Mouse (Mus musculus) subcutaneous adipose tissue, adult 2 months (tissue): ENCODE measurements around the gene Mpst. TPM values are rescaled to one million over a fixed set of nuclear protein-coding genes. Genes with fewer than 3 reads are reported as not detected.

Source experiments
- polyA plus RNA-seq: library from polyadenylated mRNA; depleted of rRNA; stranded (reverse); fragments of >200 nt; gene quantifications from 2 replicates; pipeline ENCODE4 v1.2.3, GENCODE M21; 2012; ENCODE audit warnings: low replicate concordance; rRNA removed

Mpst gene
- polyA plus RNA-seq = 126 and 164 TPM in 2 replicates

GRCm38 (mm10) chr15:78406293-78406934 is at the start of gene Mpst:
TSS of gene Mpst (plus strand) at chr15:78406416.

GRCm38 (mm10) chr15:78395478-78395962 is 10.7 kb upstream of the Mpst start, which contains the start of gene Tex33:
TSS of gene Tex33 (minus strand) at chr15:78395912.

DNA sequence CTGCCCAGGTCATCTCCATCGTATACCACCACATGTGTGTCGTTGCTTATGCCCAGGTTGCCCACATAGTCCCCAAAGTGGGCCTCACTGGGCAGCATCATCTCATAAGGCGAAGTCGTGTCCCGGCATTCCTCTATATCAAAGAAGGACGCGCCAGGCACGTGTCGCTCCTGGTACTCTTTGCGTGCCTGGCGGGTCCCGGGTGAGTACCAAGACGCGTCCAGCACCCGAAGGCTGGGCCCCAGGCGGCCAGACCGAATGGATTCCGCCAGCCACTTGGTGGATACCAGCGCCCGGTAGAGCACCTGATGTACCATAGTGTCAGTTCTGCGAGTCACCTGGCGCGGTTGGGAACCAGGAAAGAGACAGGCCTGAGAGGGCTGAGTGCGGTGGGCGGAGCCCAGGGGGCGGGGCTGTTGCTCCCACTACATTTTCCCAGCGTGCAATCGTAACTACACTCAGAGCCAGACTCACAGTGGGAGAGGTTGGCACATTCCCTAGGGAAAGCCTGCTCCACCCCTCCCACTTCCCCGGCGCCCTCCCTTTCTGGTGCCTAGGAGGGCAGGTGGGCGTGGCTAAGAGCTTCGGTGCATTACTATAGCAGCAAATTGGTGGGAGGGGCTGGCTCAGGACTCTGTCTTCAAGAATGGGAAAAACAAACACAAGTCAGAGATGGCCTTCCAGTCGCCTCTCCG is 552 bp upstream of the Mpst start, which contains the start of gene Tst:
TSS of gene Tst (minus strand) at position 391 of the 695 bp plus-strand sequence.

GRCm38 (mm10) chr15:78428391-78429138 is 22.3 kb downstream of the Mpst start, which contains the start of gene Kctd17:
TSS of gene Kctd17 (plus strand) at chr15:78428564.

Other genes with a start within 250 kb of the Mpst start
- gene Ift27, start 232.3 kb upstream of the Mpst start, polyA plus RNA-seq = 41.5 and 65.2 TPM in 2 replicates
- 0.13 TPM in 1 of 2 replicates, not detected in the other for gene Pvalb, start 200.0 kb upstream of the Mpst start, polyA plus RNA-seq
- 9.3 and 10.4 TPM in 2 replicates for gene Ncf4, start 161.6 kb upstream of the Mpst start, polyA plus RNA-seq
- gene Csf2rb2, start 100.7 kb upstream of the Mpst start, polyA plus RNA-seq = 12.3 and 14.8 TPM in 2 replicates
- gene Csf2rb, start 80.7 kb upstream of the Mpst start, polyA plus RNA-seq = 26.1 and 46.1 TPM in 2 replicates
- not detected in 2 replicates for gene Tex33, start 10.5 kb upstream of the Mpst start, polyA plus RNA-seq
- gene Tst, start 509 bp upstream of the Mpst start, polyA plus RNA-seq = 43.8 and 76.3 TPM in 2 replicates
- 294 and 304 TPM in 2 replicates for gene Kctd17, start 22.1 kb downstream of the Mpst start, polyA plus RNA-seq
- gene Tmprss6, start 62.2 kb downstream of the Mpst start, polyA plus RNA-seq = 1.2 and 3.9 TPM in 2 replicates
- gene Il2rb, start 88.9 kb downstream of the Mpst start, polyA plus RNA-seq = 4.6 and 26.4 TPM in 2 replicates
- gene C1qtnf6, start 125.0 kb downstream of the Mpst start, polyA plus RNA-seq = 46.2 and 80.3 TPM in 2 replicates
- gene Sstr3, start 138.3 kb downstream of the Mpst start, polyA plus RNA-seq = 0.09 TPM in 1 of 2 replicates, not detected in the other
- 28.5 and 94.6 TPM in 2 replicates for gene Rac2, start 166.4 kb downstream of the Mpst start, polyA plus RNA-seq
- gene Cyth4, start 190.6 kb downstream of the Mpst start, polyA plus RNA-seq = 32.4 and 50.0 TPM in 2 replicates